Mouse (Mus musculus) heart, postnatal 0 days (tissue): ENCODE results near the gene Pcbp1.

Experiments used
- CTCF ChIP-seq: IDR thresholded peaks from 2 replicates; pipeline ENCODE4 v1.5.1; 2016; ENCODE audit warnings: antibody characterized with exemption, control low read depth, low read depth
- EP300 ChIP-seq: IDR thresholded peaks from 2 replicates; pipeline ENCODE4 v1.6.1; 2016; ENCODE audit warnings: antibody characterized with exemption, low read depth

GRCm38 (mm10) chr6:86569461-86569820 is 43.3 kb upstream of the Pcbp1 start:
- TF ChIP-seq CTCF (no peak), EP300 (peak; percentile 71; the same call in 1 of the 2 replicates)
